In the genomic region with DNA sequence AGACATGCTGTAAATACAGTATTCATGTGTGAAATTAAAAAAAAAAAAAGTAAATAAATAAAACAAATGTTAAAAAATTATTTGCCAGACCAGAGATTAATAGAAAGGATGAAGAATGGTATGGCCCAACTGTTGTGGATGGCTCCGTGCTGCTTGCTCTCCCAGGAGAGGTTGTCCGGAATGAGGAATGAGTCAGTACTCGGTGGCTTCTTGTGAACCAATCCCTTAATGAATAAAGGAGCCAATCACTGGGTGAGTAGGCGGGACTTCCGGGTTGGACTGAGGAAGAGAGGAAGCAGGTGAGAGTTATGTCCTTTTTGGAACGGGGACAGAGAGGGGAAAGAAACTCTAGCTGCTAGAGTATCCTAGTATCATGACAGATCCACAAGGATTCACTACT, we compare ENCODE assay signal across 32 mouse cellular contexts. TPM values are rescaled to one million over a fixed set of nuclear protein-coding genes. Genes with fewer than 3 reads are reported as not detected.
DNase-seq lines count a peak whose midpoint lies in the region; ATAC-seq and TF ChIP-seq lines count a peak whose summit lies in the region.
"Had no signal": no experiment of that assay in that cellular context is flagged by ENCODE, and none has a peak within 500 bp of the region (broad histone marks: within the 10 kb centered on the region; RNA-seq: fewer than 3 reads in every experiment).

No protein-coding gene starts in this region.

- H3K27me3 ChIP-seq in E14TG2a.4 (ENCODE audit: insufficient read depth, low read length): no peaks in the 10 kb centered on the region
- 0 out of 2 replicates have a peak, but pooled peaks cover 3% of the 10 kb centered on the region for H3K27me3 ChIP-seq in G1E (ENCODE audit: insufficient read depth, low read length)
- H3K27me3 ChIP-seq in myocyte (ENCODE audit: control insufficient read depth, insufficient read depth, insufficient read length): no peaks in the 10 kb centered on the region
- H3K27me3 ChIP-seq in forebrain, embryonic 14.5 days (replicated peaks; ENCODE audit: control insufficient read depth, insufficient read depth, low read length): no peaks in the 10 kb centered on the region
- H3K27me3 ChIP-seq: embryonic facial prominence, embryonic 13.5 days; forebrain, embryonic 13.5 days; heart, embryonic 13.5 days had no signal

- ATAC-seq in G1E (ENCODE audit: extremely low read depth, insufficient number of reproducible peaks, low FRiP score, poor library complexity, severe bottlenecking): peak; percentile 82
- no peak for ATAC-seq in forebrain, embryonic 14.5 days
- ATAC-seq: forebrain, embryonic 13.5 days; forebrain, postnatal 0 days; hindbrain, postnatal 0 days; inflammation-experienced regulatory T-cells, adult 6 months; intestine, embryonic 16.5 days had no signal

- H3K9ac ChIP-seq in forebrain, embryonic 14.5 days (ENCODE audit: low read length): no peak overlapping the region
- H3K9ac ChIP-seq: embryonic facial prominence, embryonic 13.5 days; forebrain, embryonic 13.5 days; forebrain, postnatal 0 days; heart, embryonic 13.5 days; hindbrain, embryonic 14.5 days had no signal

- H3K4me3 ChIP-seq in E14TG2a.4 (replicated peaks; ENCODE audit: low read length) (peak overlapping the region; percentile 86), G1E (ENCODE audit: low read depth, low read length) (peak overlapping the region; percentile 68), myocyte (no peak overlapping the region)
- no peak overlapping the region for H3K4me3 ChIP-seq in forebrain, embryonic 14.5 days (ENCODE audit: low read depth, low read length)
- H3K4me3 ChIP-seq: embryonic facial prominence, embryonic 10.5 days; embryonic facial prominence, embryonic 13.5 days; erythroblast, embryonic 14.5 days; forebrain, embryonic 10.5 days; forebrain, embryonic 13.5 days; heart, adult 2 months; heart, embryonic 10.5 days; heart, embryonic 13.5 days had no signal

- DNase-seq in 416B (ENCODE audit: low read depth) (peak; percentile 26), G1E (ENCODE audit: low spot score) (no peak)
- no peak for DNase-seq in forebrain, embryonic 14.5 days (ENCODE audit: low spot score)
- no peak for DNase-seq in embryo, embryonic 9.5 days (ENCODE audit: extremely low spot score)
- DNase-seq in spleen, postnatal 4 days (ENCODE audit: low spot score in 2 of 2): no peak
- DNase-seq in gastrocnemius, postnatal 25 days: no peak
- DNase-seq: adrenal gland, postnatal 10 days; adrenal gland, postnatal 36 days; B cell, adult 2 months; cerebellum, adult 18-20 months; cerebellum, adult 9-11 months; cerebellum, postnatal 25 days; forebrain, postnatal 0 days; gastrocnemius, postnatal 36 days; heart, adult 2 months; heart, postnatal 14 days; heart, postnatal 4 days; kidney, adult 18-20 months had no signal

- H3K4me2 ChIP-seq in myocyte (ENCODE audit: low read depth): peak overlapping the region; percentile 12
- no peak overlapping the region for H3K4me2 ChIP-seq in forebrain, embryonic 14.5 days (ENCODE audit: low read length)
- H3K4me2 ChIP-seq: embryonic facial prominence, embryonic 13.5 days; forebrain, embryonic 13.5 days; heart, embryonic 13.5 days; hindbrain, embryonic 14.5 days had no signal

- 90% methylated on average over 6 of the region's 6 CpGs for WGBS in forebrain, embryonic 14.5 days

- no peak overlapping the region for H3ac ChIP-seq in myocyte (ENCODE audit: control insufficient read depth, insufficient read length)

- TF ChIP-seq POLR2A in myocyte (IDR thresholded peaks at IDR 0.05; ENCODE audit: insufficient read length, low read depth): no peak

- no peak overlapping the region for H3K27ac ChIP-seq in forebrain, embryonic 14.5 days (ENCODE audit: low read depth, low read length)
- H3K27ac ChIP-seq: embryonic facial prominence, embryonic 10.5 days; embryonic facial prominence, embryonic 13.5 days; forebrain, embryonic 10.5 days; forebrain, embryonic 13.5 days; heart, adult 2 months; heart, embryonic 10.5 days; heart, embryonic 13.5 days; hindbrain, embryonic 14.5 days; hindbrain, postnatal 0 days had no signal

- H3K79me2 ChIP-seq in myocyte (ENCODE audit: control insufficient read depth, insufficient read depth): no peaks in the 10 kb centered on the region

- H3K9me3 ChIP-seq in E14TG2a.4 (ENCODE audit: low read length) (peaks cover 7% of the 10 kb centered on the region), G1E (replicated peaks) (no peaks in the 10 kb centered on the region)
- no peaks in the 10 kb centered on the region for H3K9me3 ChIP-seq in forebrain, embryonic 14.5 days (replicated peaks; ENCODE audit: control insufficient read depth, low read length)
- H3K9me3 ChIP-seq: embryonic facial prominence, embryonic 10.5 days; embryonic facial prominence, embryonic 13.5 days; forebrain, embryonic 10.5 days; forebrain, embryonic 13.5 days; heart, embryonic 10.5 days; heart, embryonic 13.5 days had no signal

- H3K36me3 ChIP-seq in E14TG2a.4 (ENCODE audit: insufficient read depth, low read length) (peaks cover 12% of the 10 kb centered on the region; the same call in 1 of the 2 replicates), G1E (replicated peaks) (no peaks in the 10 kb centered on the region), myocyte (ENCODE audit: control insufficient read depth, insufficient read depth) (no peaks in the 10 kb centered on the region)
- no peaks in the 10 kb centered on the region for H3K36me3 ChIP-seq in forebrain, embryonic 14.5 days (ENCODE audit: control insufficient read depth, insufficient read depth, low read length)
- H3K36me3 ChIP-seq: embryonic facial prominence, embryonic 10.5 days; embryonic facial prominence, embryonic 13.5 days; forebrain, embryonic 10.5 days; heart, embryonic 10.5 days; heart, embryonic 13.5 days had no signal

- no peak for TF ChIP-seq CTCF in E14TG2a.4 (conservative IDR thresholded peaks at IDR 0.05; ENCODE audit: low read length)
- TF ChIP-seq CTCF in G1E (IDR thresholded peaks at IDR 0.05; ENCODE audit: low read depth, low read length): no peak

- H3K4me1 ChIP-seq in E14TG2a.4 (replicated peaks; ENCODE audit: low read depth, low read length) (peaks cover 22% of the 10 kb centered on the region), G1E (ENCODE audit: insufficient read depth, low read depth, low read length) (peaks cover 16% of the 10 kb centered on the region)
- no peaks in the 10 kb centered on the region for H3K4me1 ChIP-seq in forebrain, embryonic 14.5 days (ENCODE audit: control insufficient read depth, insufficient read depth, low read length)
- H3K4me1 ChIP-seq: embryonic facial prominence, embryonic 10.5 days; embryonic facial prominence, embryonic 13.5 days; forebrain, embryonic 10.5 days; forebrain, embryonic 13.5 days; heart, embryonic 10.5 days; heart, embryonic 13.5 days had no signal

TF ChIP-seq in myocyte, 11 proteins besides CTCF, POLR2A, EP300 and RAD21:
- no peak for TF ChIP-seq SRF (IDR thresholded peaks at IDR 0.05; ENCODE audit: control insufficient read depth, insufficient read length, low read depth)
- no peak for TF ChIP-seq USF1 (IDR thresholded peaks at IDR 0.05; ENCODE audit: low read depth)
- no peak for TF ChIP-seq TCF12 (IDR thresholded peaks at IDR 0.05; ENCODE audit: insufficient read depth, poor library complexity, severe bottlenecking)
- no peak for TF ChIP-seq MYOD1 (IDR thresholded peaks at IDR 0.05; ENCODE audit: control insufficient read depth in 1 of 3, insufficient read length in 2 of 3, low read depth in 2 of 3)
- TF ChIP-seq MYOG (IDR thresholded peaks at IDR 0.05; ENCODE audit: control insufficient read depth in 1 of 3, insufficient read depth in 1 of 3, insufficient read length in 2 of 3, low read depth in 2 of 3): no peak
- no peak for TF ChIP-seq E2F4 (IDR thresholded peaks at IDR 0.05; ENCODE audit: insufficient read depth)
- no peak for TF ChIP-seq REST (IDR thresholded peaks at IDR 0.05; ENCODE audit: insufficient read depth, insufficient read length)
- no peak for TF ChIP-seq POLR2AphosphoS2 (IDR thresholded peaks at IDR 0.05; ENCODE audit: insufficient read length, low read depth)
- TF ChIP-seq TCF3 (IDR thresholded peaks at IDR 0.05; ENCODE audit: insufficient read length, low read depth): no peak
- TF ChIP-seq MAX (IDR thresholded peaks at IDR 0.05; ENCODE audit: low read depth): no peak
- no peak for TF ChIP-seq CEBPB (IDR thresholded peaks at IDR 0.05; ENCODE audit: insufficient read depth, poor library complexity, severe bottlenecking)

RNA-seq across cellular contexts. Expression of gene Rps29, which starts 39.1 kb away (rescaled TPM):
- total RNA-seq in G1E (2014; fragmentation: Nextera tagmentation) (861 and 936 TPM in 2 replicates), G1E (2017) (3,601 and 5,070 TPM in 2 replicates)
- polyA plus RNA-seq in G1E (2012) (542 and 2,773 TPM in 2 replicates), myocyte (2012; fragmentation: generic; extraction: Trizol) (6,498 TPM)
- 1,099 and 1,463 TPM in 2 replicates for polyA plus RNA-seq in forebrain, embryonic 14.5 days (2014; fragmentation: Nextera tagmentation; extraction: Ambion mirVana)
- 100 to 1,000 TPM; 781 to 812 TPM for total RNA-seq in gastrocnemius, postnatal 25 days (2021)

RNA-seq across cellular contexts. Expression of gene Lrr1, which starts 48.7 kb away (rescaled TPM):
- total RNA-seq in G1E (2014; fragmentation: Nextera tagmentation) (36.2 and 44.2 TPM in 2 replicates), G1E (2017) (17.8 and 19.4 TPM in 2 replicates)
- polyA plus RNA-seq in G1E (2012) (45.0 and 56.6 TPM in 2 replicates), myocyte (2012; fragmentation: generic; extraction: Trizol) (5.1 TPM)
- 12.6 and 15.8 TPM in 2 replicates for polyA plus RNA-seq in forebrain, embryonic 14.5 days (2014; fragmentation: Nextera tagmentation; extraction: Ambion mirVana)
- total RNA-seq in gastrocnemius, postnatal 25 days (2021): not detected
- total RNA-seq: gastrocnemius, adult 8-10 months; gastrocnemius, postnatal 36 days; heart, adult 2 months had no signal
- polyA plus RNA-seq: heart, adult 2 months had no signal

Comparison
In these comparisons a context has a peak if more than half of its experiments do, and no peak if none do; other contexts are left out.
1. H3K4me3 ChIP-seq: peak in E14TG2a.4 (single experiment) and G1E (single experiment); none in myocyte (single experiment) and forebrain, embryonic 14.5 days (single experiment).